Mouse (Mus musculus) MEL (cell line): ENCODE data around the gene Unc45b. TPM values are rescaled to one million over a fixed set of nuclear protein-coding genes. Genes with fewer than 3 reads are reported as not detected.

Source experiments
- DNase-seq: peaks from one replicate; pipeline ENCODE4 v3.0.0; 2011; ENCODE audit warnings: low read depth, low spot score
- H3K27ac ChIP-seq: 2 replicates; pipeline ENCODE4 v1.5.1; 2012; ENCODE audit warnings: low read depth, mild to moderate bottlenecking, control low read depth, low read length, moderate library complexity; ENCODE audit not compliant: control insufficient read depth
- H3K27me3 ChIP-seq, 2 experiments: fragments of 150-350 bp in 1 of 2; sonication (generic) in 1 of 2; 2 replicates each; pipeline ENCODE4 v1.6.1; 2012; ENCODE audit warnings: low read length in 2 of 2, mild to moderate bottlenecking in 2 of 2, improper control_type of control experiment in 1 of 2, moderate library complexity in 1 of 2; ENCODE audit not compliant: insufficient read depth in 2 of 2, control insufficient read depth in 1 of 2
- H3K36me3 ChIP-seq, 2 experiments: 2 replicates each; pipeline ENCODE4 v1.6.1; 2012 to 2014; ENCODE audit warnings: low read length in 2 of 2, improper control_type of control experiment in 1 of 2, inconsistent platforms in 1 of 2, mild to moderate bottlenecking in 1 of 2; ENCODE audit not compliant: insufficient read depth in 2 of 2, control insufficient read depth in 1 of 2
- H3K4me1 ChIP-seq, 2 experiments: fragments of 150-350 bp in 1 of 2; sonication (generic) in 1 of 2; 2 replicates each; pipeline ENCODE4 v1.6.1; 2012; ENCODE audit warnings: low read length in 2 of 2, improper control_type of control experiment in 1 of 2, mild to moderate bottlenecking in 1 of 2; ENCODE audit not compliant: insufficient read depth in 2 of 2, control insufficient read depth in 1 of 2
- H3K4me3 ChIP-seq, 2 experiments: fragments of 150-350 bp in 1 of 2; sonication (generic) in 1 of 2; 2 replicates each; pipeline ENCODE4 v1.5.1; 2012; ENCODE audit warnings: low read depth in 2 of 2, low read length in 2 of 2, mild to moderate bottlenecking in 2 of 2, moderate library complexity in 2 of 2, control low read depth in 1 of 2, improper control_type of control experiment in 1 of 2; ENCODE audit not compliant: control insufficient read depth in 1 of 2, insufficient read depth in 1 of 2
- H3K79me2 ChIP-seq: 2 replicates; pipeline ENCODE4 v1.6.1; 2012; ENCODE audit warnings: mild to moderate bottlenecking, low read length, moderate library complexity; ENCODE audit not compliant: control insufficient read depth, poor library complexity, insufficient read depth
- H3K9ac ChIP-seq: 2 replicates; pipeline ENCODE4 v1.6.1; 2012; ENCODE audit warnings: low read depth, mild to moderate bottlenecking, control low read depth, low read length, moderate library complexity; ENCODE audit not compliant: control insufficient read depth, poor library complexity, severe bottlenecking
- H3K9me3 ChIP-seq: fragments of 150-350 bp; sonication (generic); replicated peaks from 2 replicates; pipeline ENCODE4 v1.6.1; 2012; ENCODE audit warnings: mild to moderate bottlenecking, low read length, improper control_type of control experiment, moderate library complexity; ENCODE audit not compliant: insufficient read depth
- BHLHE40 ChIP-seq: IDR thresholded peaks from 2 replicates; pipeline ENCODE4 v1.6.1; 2012; ENCODE audit warnings: low read depth, mild to moderate bottlenecking, inconsistent platforms, low read length, improper control_type of control experiment, borderline replicate concordance
- CHD1 ChIP-seq: IDR thresholded peaks from 2 replicates; pipeline ENCODE4 v1.6.1; 2012; ENCODE audit warnings: low read depth, mild to moderate bottlenecking, inconsistent platforms, low read length, improper control_type of control experiment
- CTCF ChIP-seq, 3 experiments: IDR thresholded peaks in 2 of 3; conservative IDR thresholded peaks in 1 of 3; 2 replicates each; pipeline ENCODE4 v1.5.1; 2011 to 2012; ENCODE audit warnings: low read length in 3 of 3, low read depth in 2 of 3, mild to moderate bottlenecking in 2 of 3, improper control_type of control experiment in 1 of 3, inconsistent platforms in 1 of 3, mixed read lengths in 1 of 3, moderate library complexity in 1 of 3; ENCODE audit not compliant: control insufficient read depth in 1 of 3, insufficient read depth in 1 of 3, poor library complexity in 1 of 3, severe bottlenecking in 1 of 3
- ELF1 ChIP-seq: IDR thresholded peaks from 2 replicates; pipeline ENCODE4 v1.6.1; 2014; ENCODE audit warnings: low read depth, mild to moderate bottlenecking, inconsistent platforms, low read length, improper control_type of control experiment, moderate library complexity
- EP300 ChIP-seq, 2 experiments: IDR thresholded peaks; 2 replicates each; pipeline ENCODE4 v1.6.1; 2011; ENCODE audit warnings: improper control_type of control experiment in 2 of 2, low read length in 2 of 2, low read depth in 1 of 2, mild to moderate bottlenecking in 1 of 2
- ETS1 ChIP-seq: IDR thresholded peaks from 2 replicates; pipeline ENCODE4 v1.6.1; 2012; ENCODE audit warnings: low read depth, mild to moderate bottlenecking, inconsistent platforms, low read length, improper control_type of control experiment, moderate library complexity
- GABPA ChIP-seq: IDR thresholded peaks from 2 replicates; pipeline ENCODE4 v1.6.1; 2012; ENCODE audit warnings: low read depth, mild to moderate bottlenecking, inconsistent platforms, low read length, improper control_type of control experiment, moderate library complexity
- HCFC1 ChIP-seq: IDR thresholded peaks from 2 replicates; pipeline ENCODE4 v1.6.1; 2012; ENCODE audit warnings: low read depth, mild to moderate bottlenecking, inconsistent platforms, low read length, improper control_type of control experiment, moderate library complexity
- JUND ChIP-seq: IDR thresholded peaks from 2 replicates; pipeline ENCODE4 v1.6.1; 2011; ENCODE audit warnings: low read depth, mild to moderate bottlenecking, improper control_type of control experiment, low read length
- KAT2A ChIP-seq: conservative IDR thresholded peaks from 2 replicates; pipeline ENCODE4 v1.6.1; 2012; ENCODE audit warnings: low read depth, low read length, improper control_type of control experiment, inconsistent platforms
- MAFK ChIP-seq: IDR thresholded peaks from 2 replicates; pipeline ENCODE4 v1.6.1; 2011; ENCODE audit warnings: low read depth, mild to moderate bottlenecking, low read length, improper control_type of control experiment, borderline replicate concordance
- MAX ChIP-seq: IDR thresholded peaks from 2 replicates; pipeline ENCODE4 v1.6.1; 2011; ENCODE audit warnings: low read length, improper control_type of control experiment
- MEF2A ChIP-seq: IDR thresholded peaks from 2 replicates; pipeline ENCODE4 v1.6.1; 2014; ENCODE audit warnings: low read depth, mild to moderate bottlenecking, inconsistent platforms, low read length, improper control_type of control experiment; ENCODE audit not compliant: poor library complexity, insufficient replicate concordance, severe bottlenecking; ENCODE audit errors: extremely low read depth
- NELFE ChIP-seq: IDR thresholded peaks from 2 replicates; pipeline ENCODE4 v1.6.1; 2011; ENCODE audit warnings: low read depth, low read length, improper control_type of control experiment
- POLR2AphosphoS5 ChIP-seq: IDR thresholded peaks from 2 replicates; pipeline ENCODE4 v1.6.1; 2012; ENCODE audit warnings: low read depth, borderline replicate concordance, mild to moderate bottlenecking, inconsistent platforms, low read length, moderate library complexity, mixed read lengths
- SIN3A ChIP-seq: IDR thresholded peaks from 2 replicates; pipeline ENCODE4 v1.6.1; 2012; ENCODE audit warnings: low read length, improper control_type of control experiment, inconsistent platforms
- SMC3 ChIP-seq: IDR thresholded peaks from 2 replicates; pipeline ENCODE4 v1.6.1; 2011; ENCODE audit warnings: low read depth, low read length, improper control_type of control experiment
- TAL1 ChIP-seq: IDR thresholded peaks from 2 replicates; pipeline ENCODE4 v1.6.1; 2012; ENCODE audit warnings: mild to moderate bottlenecking, inconsistent platforms, low read length, moderate library complexity, mixed read lengths
- TBP ChIP-seq: IDR thresholded peaks from 2 replicates; pipeline ENCODE4 v1.8.0; 2011; ENCODE audit warnings: low read depth, low read length, improper control_type of control experiment
- USF2 ChIP-seq, 2 experiments: IDR thresholded peaks; 2 replicates each; pipeline ENCODE4 v1.6.1; 2011 to 2012; ENCODE audit warnings: improper control_type of control experiment in 2 of 2, low read length in 2 of 2, borderline replicate concordance in 1 of 2, inconsistent platforms in 1 of 2, low read depth in 1 of 2, mild to moderate bottlenecking in 1 of 2; ENCODE audit not compliant: insufficient read depth in 1 of 2
- ZC3H11A ChIP-seq: IDR thresholded peaks from 2 replicates; pipeline ENCODE4 v1.6.1; 2012; ENCODE audit warnings: low read depth, mild to moderate bottlenecking, inconsistent platforms, low read length, improper control_type of control experiment
- ZKSCAN1 ChIP-seq: IDR thresholded peaks from 2 replicates; pipeline ENCODE4 v1.6.1; 2012; ENCODE audit warnings: low read depth, mild to moderate bottlenecking, inconsistent platforms, low read length, improper control_type of control experiment, moderate library complexity
- ZMIZ1 ChIP-seq: IDR thresholded peaks from 2 replicates; pipeline ENCODE4 v1.6.1; 2012; ENCODE audit warnings: low read depth, mild to moderate bottlenecking, inconsistent platforms, low read length, improper control_type of control experiment, moderate library complexity
- ZNF384 ChIP-seq: IDR thresholded peaks from 2 replicates; pipeline ENCODE4 v1.6.1; 2012; ENCODE audit warnings: low read depth, mild to moderate bottlenecking, inconsistent platforms, low read length, improper control_type of control experiment
- polyA plus RNA-seq, 2 experiments: library from polyadenylated mRNA; stranded (reverse) in 1 of 2; unstranded in 1 of 2; fragments of >175 nt in 1 of 2; fragments of >200 nt in 1 of 2; gene quantifications; 2 replicates each; pipeline versions ENCODE4 v1.2.1 to v1.2.4; 2012; ENCODE audit warnings: low replicate concordance in 2 of 2, low read depth in 1 of 2; ENCODE audit not compliant: insufficient read length in 2 of 2, insufficient read depth in 1 of 2, missing spikeins in 1 of 2
- total RNA-seq: library from RNA; depleted of rRNA; stranded (reverse); fragments of 300-350 nt; gene quantifications from 2 replicates; pipeline ENCODE4 v1.2.3, GENCODE M21; 2012

Gene Unc45b
- total and polyA plus RNA-seq, 3 experiments: 0.08 to 0.29 TPM; not detected in 1

DNA sequence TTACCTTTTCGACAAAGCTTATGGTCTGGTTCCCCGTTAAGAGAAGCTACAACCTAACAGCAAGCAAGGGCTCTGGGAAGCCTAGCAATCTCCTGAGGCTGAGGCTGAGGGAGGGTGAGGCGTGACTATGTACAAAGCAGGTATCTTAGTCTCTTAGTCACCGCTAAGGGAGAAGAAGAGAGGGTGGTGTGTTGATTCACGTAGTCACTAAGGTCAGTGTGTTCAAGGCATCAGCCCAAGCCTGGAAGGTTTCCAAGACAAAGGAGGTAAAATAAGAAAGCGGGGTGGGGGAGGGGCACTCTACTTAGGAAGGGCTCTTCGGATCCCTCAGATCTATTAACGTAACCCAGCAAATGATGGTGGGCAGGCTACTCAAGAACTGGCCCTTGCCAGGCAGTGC, 48.8 kb upstream of the Unc45b start:
- Histone ChIP-seq H3K9ac (no peak overlapping the region), H3K4me3 (no peak overlapping the region), H3K9me3 (no peaks in the 10 kb centered on the region), H3K27ac (no peak overlapping the region), H3K4me1 (peaks cover 14 to 22% of the 10 kb centered on the region in 2 experiments), H3K27me3 (no peaks in the 10 kb centered on the region), H3K79me2 (no peaks in the 10 kb centered on the region), H3K36me3 (peaks cover 0 to 21% of the 10 kb centered on the region in 2 experiments; a peak in 2 of 4 replicates)
- no peak for DNase-seq
- TF ChIP-seq TBP (no peak), POLR2AphosphoS5 (no peak), SIN3A (no peak), ZKSCAN1 (no peak), MAX (no peak), NELFE (no peak), BHLHE40 (no peak), EP300 (IDR thresholded peaks at IDR 0.05; ENCODE audit: low read depth in 1 of 2, low read length in 2 of 2) (no peak), USF2 (IDR thresholded peaks at IDR 0.05; ENCODE audit: borderline replicate concordance in 1 of 2, insufficient read depth in 1 of 2, low read depth in 1 of 2, low read length in 2 of 2) (no peak), ELF1 (no peak)

DNA sequence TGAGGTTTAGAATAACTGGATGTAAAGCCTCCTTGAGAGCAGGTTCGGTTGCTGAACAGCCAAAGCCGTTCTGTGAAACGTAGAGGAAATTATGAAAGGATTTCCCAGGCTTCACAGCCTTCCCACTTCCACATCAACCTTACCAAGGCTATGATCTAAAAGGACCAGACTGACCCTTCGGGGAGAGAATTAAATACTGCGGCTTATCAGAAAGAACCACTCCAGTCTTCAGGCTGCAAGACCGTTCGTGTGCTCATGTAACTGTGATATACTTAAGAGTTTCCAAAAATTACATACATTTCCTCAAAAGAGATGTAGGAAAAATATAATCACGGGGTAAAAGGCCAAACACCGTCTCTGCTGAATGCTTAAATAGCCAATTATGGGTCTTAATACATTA, 47.7 kb upstream of the Unc45b start:
- peaks cover 0 to 32% of the 10 kb centered on the region in 2 experiments; a peak in 2 of 4 replicates for H3K36me3 ChIP-seq
- TF ChIP-seq ZC3H11A (no peak), ETS1 (no peak), POLR2AphosphoS5 (no peak), KAT2A (no peak), TAL1 (no peak), USF2 (IDR thresholded peaks at IDR 0.05; ENCODE audit: borderline replicate concordance in 1 of 2, insufficient read depth in 1 of 2, low read depth in 1 of 2, low read length in 2 of 2) (no peak), JUND (no peak), MAX (no peak), CHD1 (no peak), SMC3 (no peak), EP300 (IDR thresholded peaks at IDR 0.05; ENCODE audit: low read depth in 1 of 2, low read length in 2 of 2) (no peak), CTCF (IDR thresholded peaks at IDR 0.05 in 2 of 3, conservative IDR thresholded peaks at IDR 0.05 in 1 of 3; ENCODE audit: control insufficient read depth in 1 of 3, insufficient read depth in 1 of 3, low read depth in 2 of 3, low read length in 3 of 3, poor library complexity in 1 of 3, severe bottlenecking in 1 of 3) (no peak), HCFC1 (no peak), ZKSCAN1 (no peak), ZNF384 (no peak), ZMIZ1 (no peak), MAFK (no peak), GABPA (no peak), MEF2A (no peak)
- H3K27me3 ChIP-seq: no peaks in the 10 kb centered on the region
- peaks cover 21 to 30% of the 10 kb centered on the region in 2 experiments for H3K4me1 ChIP-seq
- H3K9me3 ChIP-seq: no peaks in the 10 kb centered on the region
- no peak overlapping the region for H3K27ac ChIP-seq
- H3K79me2 ChIP-seq: no peaks in the 10 kb centered on the region
- no peak overlapping the region for H3K9ac ChIP-seq
- DNase-seq: no peak
- H3K4me3 ChIP-seq: no peak overlapping the region
